Mouse (Mus musculus) ES-E14 (cell line): Measurements from ENCODE around the gene Cdh22.

ENCODE experiments used
- HCFC1 ChIP-seq: IDR thresholded peaks from 2 replicates; pipeline ENCODE4 v1.6.1; 2012; ENCODE audit warnings: low read length, inconsistent platforms, borderline replicate concordance; ENCODE audit not compliant: insufficient read depth
- ZC3H11A ChIP-seq: IDR thresholded peaks from 2 replicates; pipeline ENCODE4 v1.6.1; 2012; ENCODE audit warnings: low read depth, mild to moderate bottlenecking, inconsistent platforms, low read length, borderline replicate concordance

DNA sequence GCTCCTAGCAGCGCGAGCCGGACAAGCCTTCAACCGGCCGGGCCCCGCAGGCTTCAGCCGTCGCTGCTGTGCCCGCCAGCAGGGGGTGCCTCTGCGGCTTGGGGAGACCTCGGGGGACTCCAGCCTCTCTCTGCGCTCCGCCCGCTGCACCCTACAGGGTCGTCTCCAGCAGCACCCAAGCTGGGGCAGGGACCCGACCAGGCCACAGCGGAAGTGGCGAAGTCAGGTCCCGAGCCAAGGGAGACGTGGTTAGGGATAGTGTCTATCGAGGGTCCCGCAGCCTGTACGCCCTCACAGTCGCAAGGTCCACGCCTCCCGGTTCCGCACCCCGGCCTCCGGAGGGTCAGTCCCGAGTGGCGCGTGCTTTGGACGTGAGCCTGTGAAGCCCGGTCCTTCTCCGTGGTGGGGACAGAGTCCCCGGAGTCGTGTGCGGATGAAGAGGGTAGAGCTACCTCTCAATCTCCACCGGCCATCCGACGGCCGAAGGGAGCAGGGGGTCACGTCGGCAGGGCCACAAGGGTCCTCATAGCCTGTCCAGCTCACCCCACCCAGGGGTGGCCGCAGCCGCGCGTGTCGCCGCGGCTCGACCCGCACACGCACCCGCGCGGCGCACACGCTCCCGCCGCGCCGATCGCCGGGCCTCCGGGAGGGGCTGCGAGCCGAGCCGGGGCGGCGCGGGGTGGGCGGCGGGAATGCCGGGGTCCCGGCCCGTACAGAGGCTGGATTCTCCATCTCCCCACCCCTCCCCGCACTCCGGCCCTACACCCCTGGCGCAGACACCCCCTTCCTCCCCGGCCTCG, 962 bp downstream of the Cdh22 start:
- TF ChIP-seq ZC3H11A (no peak), HCFC1 (no peak)
